Mouse (Mus musculus) intestine, postnatal 0 days (tissue): ENCODE data around the gene Ndufa3. TPM values are rescaled to one million over a fixed set of nuclear protein-coding genes. Genes with fewer than 3 reads are reported as not detected.

Experiments
- ATAC-seq: fragments of 200-750 bp; cut with Nextera tagmentation; 2 replicates; pipeline ENCODE4 v1.8.0; 2017; ENCODE audit warnings: mild to moderate bottlenecking, moderate TSS enrichment, moderate library complexity
- H3K27ac ChIP-seq: fragments of 300-500 bp; sonication (generic); 2 replicates; pipeline ENCODE4 v1.5.1; 2014; ENCODE audit warnings: mild to moderate bottlenecking, low read depth, low read length, moderate library complexity
- H3K27me3 ChIP-seq: fragments of 300-500 bp; sonication (generic); replicated peaks from 2 replicates; pipeline ENCODE4 v1.6.1; 2014; ENCODE audit warnings: low read length, mixed read lengths; ENCODE audit not compliant: control insufficient read depth, insufficient read depth
- H3K36me3 ChIP-seq: fragments of 300-500 bp; sonication (generic); 2 replicates; pipeline ENCODE4 v1.6.1; 2014; ENCODE audit warnings: mild to moderate bottlenecking, moderate library complexity; ENCODE audit not compliant: control insufficient read depth, insufficient read depth
- H3K4me1 ChIP-seq: fragments of 300-500 bp; sonication (generic); replicated peaks from 2 replicates; pipeline ENCODE4 v1.6.1; 2014; ENCODE audit warnings: antibody characterized with exemption, low read length, mixed read lengths; ENCODE audit not compliant: control insufficient read depth, insufficient read depth
- H3K4me2 ChIP-seq: fragments of 300-500 bp; sonication (generic); replicated peaks from 2 replicates; pipeline ENCODE4 v1.6.1; 2014; ENCODE audit warnings: low read depth, mild to moderate bottlenecking, moderate library complexity
- H3K4me3 ChIP-seq: fragments of 300-500 bp; sonication (generic); 2 replicates; pipeline ENCODE4 v1.5.1; 2014; ENCODE audit warnings: low read depth, low read length
- H3K9ac ChIP-seq: fragments of 300-500 bp; sonication (generic); 2 replicates; pipeline ENCODE4 v1.6.1; 2014; ENCODE audit warnings: mild to moderate bottlenecking, low read depth, low read length
- H3K9me3 ChIP-seq: fragments of 300-500 bp; sonication (generic); 2 replicates; pipeline ENCODE4 v1.6.1; 2016; ENCODE audit warnings: mixed run types; ENCODE audit not compliant: control insufficient read depth
- CTCF ChIP-seq: sonication (generic); IDR thresholded peaks from 2 replicates; pipeline ENCODE4 v1.5.1; 2016; ENCODE audit warnings: low read depth, mild to moderate bottlenecking, control low read depth, antibody characterized with exemption, moderate library complexity
- WGBS: fragments of 180-500 bp; shearing (Covaris S2); extraction: QIAGEN DNeasy Blood & Tissue Kit; methylation state at CpG from one replicate; pipeline ENCODE4 v1.1.7; 2014; 5-methylcytosine and 5-hydroxymethylcytosine counted together
- polyA plus RNA-seq: library from polyadenylated mRNA; unstranded; fragments of >200 nt; fragmentation: Nextera tagmentation; extraction: Ambion mirVana; gene quantifications from 2 replicates; pipeline ENCODE4 v1.2.1, GENCODE M21; 2015

Gene Ndufa3
- polyA plus RNA-seq, 1 experiment from 2014 or later: 717 TPM

DNA sequence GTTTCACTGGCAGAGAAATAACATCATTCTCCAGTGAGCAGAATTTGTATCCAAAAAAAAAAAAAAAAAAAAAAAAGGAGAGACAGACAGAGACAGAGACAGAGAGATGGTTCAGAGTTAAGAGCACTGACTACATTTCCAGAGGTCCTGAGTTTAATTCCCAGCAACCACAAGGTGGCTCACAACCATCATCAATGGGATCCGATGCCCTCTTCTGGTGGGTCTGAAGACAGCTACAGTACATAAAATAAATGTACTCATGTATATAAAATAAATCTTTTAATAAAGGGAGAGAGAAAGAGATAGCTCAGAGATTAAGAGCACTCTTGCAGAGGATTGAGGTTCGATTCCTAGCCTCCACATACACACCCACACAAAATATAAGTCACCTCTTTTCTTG, 39.0 kb upstream of the Ndufa3 start:
- H3K36me3 ChIP-seq: no peaks in the 10 kb centered on the region
- 76% methylated on average over 2 of the region's 2 CpGs for WGBS
- H3K27me3 ChIP-seq: no peaks in the 10 kb centered on the region
- peak; percentile 15; the same call in 1 of the 2 replicates for TF ChIP-seq CTCF
- H3K4me1 ChIP-seq: no peaks in the 10 kb centered on the region
- no peak overlapping the region for H3K9ac ChIP-seq
- no peak overlapping the region for H3K27ac ChIP-seq
- H3K4me2 ChIP-seq: no peak overlapping the region
- no peak overlapping the region for H3K4me3 ChIP-seq
- ATAC-seq: no peak
- H3K9me3 ChIP-seq: no peaks in the 10 kb centered on the region

DNA sequence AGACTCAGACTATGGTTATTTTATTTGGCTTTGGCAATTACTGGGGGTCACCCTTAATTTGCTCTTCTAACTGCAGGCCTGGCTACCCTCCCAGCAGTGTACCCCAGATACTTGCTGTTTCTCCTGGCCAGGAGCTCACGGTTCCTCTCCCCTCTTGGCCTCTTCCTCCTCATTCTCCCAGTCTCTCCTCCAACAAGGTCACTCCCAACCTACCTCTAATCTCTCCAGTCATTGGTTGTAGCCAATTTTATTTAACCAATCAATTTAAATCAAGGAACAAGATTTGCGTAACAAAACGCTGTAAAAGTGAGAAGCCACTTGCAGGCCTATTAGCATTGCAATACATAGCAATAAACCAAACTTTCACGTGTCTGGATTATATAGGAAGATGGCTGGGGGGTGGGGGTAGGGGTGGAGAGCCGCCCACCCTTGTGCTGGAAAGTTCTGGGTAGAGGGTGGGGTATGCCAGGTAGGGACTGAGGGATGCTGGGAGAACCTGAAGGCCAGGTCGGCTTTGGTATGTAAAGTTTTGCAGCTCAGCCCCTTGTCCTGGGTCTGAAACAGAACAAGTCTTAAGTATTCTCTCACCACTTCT, 38.1 kb upstream of the Ndufa3 start:
- no peak for ATAC-seq
- Histone ChIP-seq H3K4me2 (no peak overlapping the region), H3K4me1 (no peaks in the 10 kb centered on the region), H3K27me3 (no peaks in the 10 kb centered on the region), H3K27ac (no peak overlapping the region), H3K4me3 (no peak overlapping the region), H3K9me3 (no peaks in the 10 kb centered on the region), H3K36me3 (no peaks in the 10 kb centered on the region), H3K9ac (no peak overlapping the region)
- 69% methylated on average over 6 of the region's 6 CpGs for WGBS
- no peak for TF ChIP-seq CTCF

DNA sequence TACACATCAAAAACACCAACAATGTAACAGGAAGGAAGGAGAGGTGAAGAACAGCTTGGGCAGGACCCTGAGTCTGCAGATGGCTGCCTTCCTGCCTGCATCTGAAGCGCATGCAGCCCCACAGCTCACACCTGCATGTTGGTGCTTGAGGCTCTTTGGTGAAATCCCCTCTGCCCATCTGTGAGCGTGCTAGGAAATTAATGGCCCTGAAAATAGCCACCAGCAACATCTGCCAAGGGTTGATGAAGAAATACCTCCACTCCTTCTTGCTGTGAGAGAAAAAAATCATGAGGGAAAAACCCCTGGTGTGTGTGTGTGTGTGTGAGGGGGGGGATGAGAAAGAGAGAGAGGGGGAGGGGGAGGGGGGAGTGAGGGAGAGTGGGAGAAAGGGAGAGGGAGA, 37.1 kb upstream of the Ndufa3 start:
- Histone ChIP-seq H3K36me3 (no peaks in the 10 kb centered on the region), H3K4me2 (no peak overlapping the region), H3K4me3 (no peak overlapping the region), H3K27me3 (no peaks in the 10 kb centered on the region), H3K27ac (no peak overlapping the region), H3K9me3 (no peaks in the 10 kb centered on the region), H3K9ac (no peak overlapping the region), H3K4me1 (no peaks in the 10 kb centered on the region)
- WGBS: 64% methylated on average over 2 of the region's 2 CpGs
- TF ChIP-seq CTCF: no peak
- ATAC-seq: no peak

DNA sequence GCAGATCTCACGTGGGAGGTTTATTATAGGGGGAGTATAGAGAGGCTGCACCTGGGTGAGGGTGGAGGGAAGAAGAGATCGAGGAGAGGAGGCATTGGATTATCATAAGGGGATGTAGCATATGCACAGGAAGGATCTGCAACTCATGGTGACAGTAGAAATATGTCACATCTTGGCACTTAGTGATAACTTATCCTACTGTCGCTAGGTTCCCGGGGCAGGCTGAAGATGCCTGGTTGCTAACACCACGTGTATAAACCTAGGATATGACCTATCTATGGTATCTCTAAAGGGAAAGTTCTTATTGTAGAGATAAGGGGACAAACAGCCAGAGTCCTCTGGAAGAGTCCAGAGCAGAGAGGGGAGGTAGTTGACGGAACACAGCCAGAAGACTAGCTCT, 31.4 kb upstream of the Ndufa3 start:
- no peak for ATAC-seq
- no peaks in the 10 kb centered on the region for H3K9me3 ChIP-seq
- no peak overlapping the region for H3K27ac ChIP-seq
- H3K4me2 ChIP-seq: no peak overlapping the region
- WGBS: 12% methylated on average over 6 of the region's 6 CpGs
- no peak overlapping the region; the same call in 1 of the 2 replicates for H3K9ac ChIP-seq
- H3K4me3 ChIP-seq: no peak overlapping the region
- H3K4me1 ChIP-seq: no peaks in the 10 kb centered on the region
- no peaks in the 10 kb centered on the region for H3K27me3 ChIP-seq
- H3K36me3 ChIP-seq: no peaks in the 10 kb centered on the region
- TF ChIP-seq CTCF: no peak

DNA sequence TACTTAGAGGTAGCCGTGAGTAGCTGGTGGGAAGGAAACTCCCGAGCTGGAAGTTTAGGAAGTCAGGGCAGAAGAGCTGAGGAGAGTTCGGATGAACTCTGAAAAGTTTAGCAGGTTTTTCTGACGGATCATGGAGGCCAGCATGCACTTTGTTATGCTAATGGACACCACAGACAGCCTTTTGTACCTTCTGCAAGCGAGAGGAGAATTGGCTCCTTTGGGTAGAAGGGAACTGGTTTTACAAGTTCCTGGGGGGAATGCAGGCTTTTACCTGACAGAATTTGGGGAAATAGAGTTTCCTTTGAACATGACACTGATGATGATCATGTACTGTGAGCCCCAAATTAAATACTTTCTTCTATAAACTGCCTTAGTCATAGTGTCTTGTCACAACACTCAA, 30.9 kb upstream of the Ndufa3 start:
- H3K27ac ChIP-seq: no peak overlapping the region
- no peak overlapping the region for H3K4me2 ChIP-seq
- no peaks in the 10 kb centered on the region for H3K4me1 ChIP-seq
- H3K27me3 ChIP-seq: no peaks in the 10 kb centered on the region
- H3K9me3 ChIP-seq: no peaks in the 10 kb centered on the region
- ATAC-seq: no peak
- no peaks in the 10 kb centered on the region for H3K36me3 ChIP-seq
- H3K4me3 ChIP-seq: no peak overlapping the region
- no peak overlapping the region; the same call in 1 of the 2 replicates for H3K9ac ChIP-seq
- WGBS: 3% methylated on average over 5 of the region's 5 CpGs
- no peak for TF ChIP-seq CTCF

DNA sequence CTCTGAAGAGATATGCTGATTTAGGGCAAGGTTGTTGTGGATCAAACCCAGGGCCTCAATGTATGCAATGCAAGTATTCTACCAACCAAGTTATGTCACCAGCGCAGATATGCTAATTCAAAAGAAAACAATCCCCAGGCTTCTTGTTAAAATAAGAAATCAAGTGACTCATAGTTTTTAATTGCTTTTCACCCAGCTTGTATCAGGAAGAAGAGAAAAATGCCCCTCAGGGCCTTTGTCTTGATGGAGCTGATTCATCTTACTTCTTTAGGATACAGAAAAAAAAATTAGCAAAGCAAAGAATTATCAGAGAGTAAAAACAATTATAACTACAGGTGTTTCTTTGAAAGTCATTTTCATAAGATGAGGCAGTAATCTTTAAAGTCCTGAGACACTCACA, 29.9 kb upstream of the Ndufa3 start:
- H3K36me3 ChIP-seq: no peaks in the 10 kb centered on the region
- H3K4me3 ChIP-seq: no peak overlapping the region
- ATAC-seq: no peak
- WGBS: 79% methylated on average over 1 of the region's 1 CpGs
- no peaks in the 10 kb centered on the region for H3K9me3 ChIP-seq
- H3K27me3 ChIP-seq: no peaks in the 10 kb centered on the region
- no peak overlapping the region for H3K9ac ChIP-seq
- no peak overlapping the region for H3K27ac ChIP-seq
- H3K4me2 ChIP-seq: no peak overlapping the region
- no peaks in the 10 kb centered on the region for H3K4me1 ChIP-seq
- no peak for TF ChIP-seq CTCF

DNA sequence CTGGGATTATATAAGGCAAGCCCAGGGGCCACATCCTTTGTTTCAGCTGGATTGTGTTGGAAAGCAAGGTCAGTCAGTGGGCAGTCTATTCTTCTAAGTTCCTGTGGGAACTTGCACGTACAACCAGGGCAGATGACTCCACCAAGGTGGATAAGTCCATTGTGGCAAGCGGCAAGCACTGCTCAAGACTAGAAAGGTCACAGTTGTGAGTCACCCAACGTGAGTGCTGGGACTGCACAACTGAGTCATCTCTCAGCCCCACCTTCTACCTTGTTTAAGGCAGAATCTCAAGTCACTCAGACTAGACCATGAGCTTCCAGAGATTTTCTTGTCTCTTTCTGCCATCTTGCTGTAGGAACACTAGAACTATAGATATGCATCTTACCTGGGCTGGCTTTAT, 26.6 kb upstream of the Ndufa3 start:
- WGBS: 84% methylated on average over 3 of the region's 3 CpGs

More for the DNA sequence above, 26.6 kb upstream of the Ndufa3 start:
- TF ChIP-seq CTCF: no peak
- H3K4me1 ChIP-seq: no peaks in the 10 kb centered on the region
- ATAC-seq: no peak
- H3K36me3 ChIP-seq: no peaks in the 10 kb centered on the region
- H3K27me3 ChIP-seq: no peaks in the 10 kb centered on the region
- no peak overlapping the region for H3K4me2 ChIP-seq
- no peak overlapping the region for H3K4me3 ChIP-seq
- no peak overlapping the region for H3K27ac ChIP-seq
- no peaks in the 10 kb centered on the region for H3K9me3 ChIP-seq
- H3K9ac ChIP-seq: no peak overlapping the region
